Mouse (Mus musculus) hindlimb bud, embryonic 11.5 days (tissue): ENCODE data around the gene Flcn.
"Not testable (repeated sequence)": the region's sequence is repeated elsewhere in the genome, so short reads cannot be mapped to it uniquely, and the experiment has no call there.

Experiments
- DNase-seq: peaks from one replicate; pipeline ENCODE4 v3.0.0-alpha.2; 2012; ENCODE audit warnings: low read depth, low spot score; ENCODE audit errors: extremely low spot score

The Flcn gene

DNA sequence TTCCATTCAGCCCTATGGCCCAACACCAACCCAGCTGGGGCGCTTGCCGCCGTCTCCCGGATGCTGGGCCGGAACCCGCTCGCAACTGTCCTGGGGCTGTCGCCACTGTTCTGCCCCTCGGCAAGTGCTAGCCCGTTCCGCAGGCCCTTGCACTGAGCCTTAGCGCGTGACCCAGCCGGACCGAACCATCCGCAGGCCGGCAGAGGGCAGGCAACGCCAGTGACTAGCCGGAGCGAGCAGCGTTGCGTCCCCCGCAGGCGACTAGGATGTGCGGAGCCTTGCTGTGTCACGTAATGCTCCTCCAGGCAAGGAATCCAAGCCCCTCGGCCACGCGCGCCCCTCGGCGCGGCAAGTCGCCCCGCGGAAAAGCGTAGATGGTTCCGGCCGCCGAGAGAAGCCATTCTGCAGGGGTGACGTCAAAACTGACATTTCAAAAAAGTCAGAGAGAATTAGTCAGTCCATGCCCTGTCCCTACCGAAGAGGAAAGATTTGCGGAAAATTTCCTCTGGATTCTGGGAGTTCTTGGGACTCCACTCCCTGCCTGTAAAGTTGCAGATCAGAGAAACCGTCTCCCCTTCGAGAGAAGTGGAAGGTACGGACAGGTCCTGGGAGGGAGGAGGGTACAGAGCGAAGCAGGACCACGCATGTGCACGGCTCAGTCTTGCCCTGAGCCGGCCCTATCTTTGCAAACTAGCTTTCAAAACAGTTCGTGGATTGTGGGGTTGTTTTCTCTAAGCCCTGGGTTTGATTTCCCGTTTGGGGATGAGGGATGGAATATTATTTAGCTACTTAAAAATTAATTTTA is at the start of gene Flcn:
TSS of gene Flcn (minus strand) at position 347 of the 805 bp plus-strand sequence.
- DNase-seq, result peak; percentile 83

DNA sequence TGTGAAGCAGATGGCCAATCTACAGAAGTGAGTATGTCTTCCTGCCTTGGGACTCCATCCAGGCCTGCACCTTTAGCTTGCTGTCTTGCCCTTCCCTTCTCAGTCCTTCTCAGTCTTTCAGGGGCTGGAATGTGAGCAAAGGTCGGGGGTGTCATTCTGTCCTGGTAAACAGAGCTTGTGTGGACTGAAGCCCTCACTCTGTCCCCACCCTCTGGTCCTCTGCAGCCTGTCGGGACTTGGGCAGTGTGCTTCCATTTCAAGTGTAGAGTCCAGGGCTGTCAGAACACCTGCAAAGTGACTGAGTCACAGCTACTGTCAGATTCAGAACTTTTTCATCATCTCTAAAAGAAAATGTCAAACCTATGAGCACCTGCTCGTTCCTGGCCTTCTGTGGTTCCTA is 43.0 kb upstream of the Flcn start:
- no peak for DNase-seq

DNA sequence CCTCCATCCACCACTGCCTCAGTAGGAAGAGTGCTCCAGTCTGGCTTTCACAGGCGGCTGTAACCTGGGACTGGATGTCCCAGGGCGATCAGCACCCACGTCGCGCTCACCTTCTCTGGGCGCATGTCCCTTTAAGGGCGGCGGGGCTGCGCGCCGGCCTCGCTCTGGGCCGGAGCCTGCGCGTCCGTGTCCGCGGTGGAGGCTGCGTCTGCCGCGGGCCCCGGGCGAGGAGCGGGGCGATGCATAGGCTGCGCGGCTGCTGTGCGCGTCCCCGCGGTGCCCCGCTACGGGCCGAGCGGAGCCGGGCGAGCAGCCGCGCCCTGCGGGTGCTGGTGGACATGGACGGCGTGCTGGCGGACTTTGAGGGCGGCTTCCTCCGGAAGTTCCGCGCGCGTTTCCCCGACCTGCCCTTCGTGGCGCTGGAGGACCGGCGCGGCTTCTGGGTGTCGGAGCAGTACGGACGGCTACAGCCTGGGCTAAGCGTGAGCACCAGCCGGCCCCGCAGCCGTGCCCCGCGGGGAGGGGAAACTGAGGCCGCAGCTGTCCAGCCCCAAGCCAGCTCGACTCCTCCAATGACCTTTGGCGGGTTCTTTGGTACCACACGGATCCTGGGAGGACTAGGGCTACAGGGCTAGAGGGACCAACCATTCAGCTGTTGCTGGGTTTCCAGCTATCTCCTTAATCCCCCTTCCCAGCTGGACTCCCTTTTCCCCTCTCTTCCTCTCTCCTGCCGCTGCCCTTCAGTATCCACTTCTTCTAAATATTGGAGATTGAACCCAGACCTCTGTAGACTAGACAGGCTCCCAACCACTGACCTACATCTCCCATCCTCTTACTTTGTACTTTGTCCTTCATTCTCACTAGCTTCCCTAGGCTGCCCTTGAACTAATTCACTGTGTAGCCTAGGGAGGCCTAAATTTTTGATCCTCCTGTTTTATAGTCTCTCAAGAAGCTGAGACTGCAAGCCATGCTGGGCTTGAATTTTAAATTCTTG is 38.4 kb upstream of the Flcn start:
- DNase-seq, result no peak

DNA sequence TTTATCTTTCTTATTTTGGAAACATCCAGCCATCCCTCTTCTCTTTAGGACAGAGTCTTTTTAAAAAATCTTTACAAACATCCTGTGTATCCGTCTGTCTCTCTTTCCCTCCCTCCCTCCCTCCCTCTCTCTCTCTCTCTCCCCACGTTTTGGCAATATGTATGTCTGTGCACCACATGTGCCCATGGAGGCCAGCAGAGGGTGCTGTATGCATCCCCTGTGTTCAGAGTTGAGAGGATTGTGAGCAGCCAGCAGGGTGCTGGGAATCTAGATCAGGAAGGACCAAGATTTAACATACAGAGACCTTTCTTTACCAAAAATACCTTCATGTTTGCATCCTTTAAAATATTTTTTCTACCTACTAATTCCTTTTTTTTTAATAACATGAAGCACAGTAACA is 37.3 kb upstream of the Flcn start:
- DNase-seq, result no peak

DNA sequence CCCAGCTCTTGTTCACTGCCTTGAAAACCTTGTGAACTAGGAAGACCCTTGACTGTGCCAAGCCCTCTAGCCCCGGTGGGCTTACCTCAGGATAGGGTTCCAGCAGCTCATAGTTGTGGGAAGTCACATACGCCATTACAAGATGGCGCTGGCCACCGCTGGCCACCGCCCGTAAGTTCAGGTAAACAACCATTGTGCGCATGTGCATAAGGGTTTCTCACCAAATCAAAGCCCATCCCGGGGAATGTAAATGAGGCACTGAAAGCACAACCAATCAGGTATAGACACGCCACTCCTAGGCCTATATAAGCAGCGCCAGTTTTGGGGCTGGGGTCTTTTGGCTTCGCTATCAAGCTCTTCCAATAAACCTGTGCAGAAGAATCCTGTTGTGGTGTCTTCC is 36.5 kb upstream of the Flcn start:
- no peak for DNase-seq

DNA sequence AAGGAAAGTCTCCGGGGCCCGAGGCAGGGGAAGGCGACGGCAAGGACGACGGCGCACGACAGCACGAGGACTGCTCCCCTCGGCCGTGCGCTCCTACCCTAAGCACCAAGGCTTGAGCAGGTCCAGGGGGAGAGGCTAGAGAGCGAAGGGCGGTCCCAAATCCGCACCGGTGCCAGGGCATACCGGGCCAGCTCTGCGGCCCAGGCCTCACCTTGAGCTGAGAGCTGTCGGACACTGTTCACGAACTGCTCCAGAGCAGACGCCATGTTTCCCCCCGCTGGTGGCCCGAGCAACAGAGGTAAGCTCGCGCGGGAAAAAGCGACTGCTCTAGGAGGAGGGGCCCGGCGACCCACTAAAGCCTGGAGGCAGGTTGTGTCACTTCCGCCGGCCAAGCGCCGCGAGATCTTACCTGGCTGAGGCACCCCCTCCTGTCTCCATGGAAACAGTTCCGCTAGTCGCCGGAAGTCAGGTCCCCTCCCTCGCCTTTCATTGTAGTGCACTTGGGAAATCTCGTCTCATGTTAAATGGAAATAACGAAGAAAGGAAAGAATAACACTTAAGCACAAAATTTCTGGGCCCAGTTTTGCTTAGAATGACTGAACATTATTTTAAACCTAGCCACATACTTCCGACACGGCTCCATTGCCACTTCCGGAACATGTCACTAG is 29.8 kb upstream of the Flcn start, which contains the start of gene Cops3:
TSS of gene Cops3 (minus strand) at position 380 of the 668 bp plus-strand sequence.
- peak; percentile 91 for DNase-seq

DNA sequence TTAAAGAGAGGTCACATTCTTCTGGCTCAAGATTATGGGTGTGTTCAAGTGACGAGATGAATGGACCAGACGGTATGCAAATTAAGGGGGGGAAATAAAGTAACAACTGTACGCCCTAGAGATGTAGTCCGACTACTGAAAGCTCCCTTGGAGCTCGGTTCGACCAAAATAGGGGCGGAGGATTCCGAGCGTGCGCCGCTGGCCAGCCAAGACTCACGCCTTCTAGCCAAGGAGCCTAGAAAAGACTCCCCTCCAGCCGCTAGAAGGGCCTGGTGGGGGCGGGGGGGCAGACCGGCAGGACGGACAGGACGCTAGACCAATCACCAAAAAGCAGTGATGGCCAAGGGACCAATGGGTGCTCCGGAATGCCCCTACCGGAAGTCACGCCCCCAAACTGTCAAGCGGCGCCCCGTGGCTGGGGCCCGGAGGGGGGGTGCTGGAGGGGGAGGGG is 29.2 kb upstream of the Flcn start, which contains the start of gene Nt5m:
TSS of gene Nt5m (plus strand) at position 440 of the 451 bp plus-strand sequence.
- no peak for DNase-seq

DNA sequence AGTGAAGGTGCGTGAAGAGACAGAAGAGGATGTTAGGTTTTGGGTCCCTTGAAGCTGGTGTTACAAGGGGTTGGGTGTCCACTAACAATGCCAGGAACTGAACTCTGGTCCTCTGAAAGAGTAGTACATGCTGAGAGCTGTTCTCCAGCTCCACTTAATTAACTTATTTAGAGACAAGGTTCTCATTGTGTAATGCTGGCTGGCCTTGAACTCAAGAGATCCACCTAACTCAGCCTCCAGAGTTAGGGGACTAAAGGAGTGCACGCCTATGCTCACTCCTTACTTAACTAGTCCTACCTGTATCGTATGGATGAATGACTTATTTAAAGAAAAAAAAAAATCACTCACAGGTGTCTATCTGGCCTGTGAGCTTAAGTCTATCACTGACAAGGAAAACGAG is 28.6 kb upstream of the Flcn start:
- no peak for DNase-seq

DNA sequence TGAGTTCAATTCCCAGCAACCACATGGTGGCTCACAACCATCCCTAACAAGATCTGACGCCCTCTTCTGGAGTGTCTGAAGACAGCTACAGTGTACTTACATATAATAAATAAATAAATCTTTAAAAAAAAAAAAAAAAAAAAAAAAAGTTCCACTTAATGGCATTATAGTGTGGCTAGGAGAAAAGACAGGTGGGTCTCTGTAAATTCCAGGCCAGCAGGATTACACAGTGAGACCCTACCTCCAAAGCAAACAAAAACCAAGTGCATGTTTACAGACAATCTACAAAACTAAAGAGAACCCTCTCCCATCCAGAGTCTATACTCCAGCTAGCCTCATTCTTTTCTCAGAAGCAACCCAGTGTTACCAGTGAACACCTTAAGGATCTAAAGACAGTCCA is 28.0 kb upstream of the Flcn start:
- not testable (repeated sequence) for DNase-seq

DNA sequence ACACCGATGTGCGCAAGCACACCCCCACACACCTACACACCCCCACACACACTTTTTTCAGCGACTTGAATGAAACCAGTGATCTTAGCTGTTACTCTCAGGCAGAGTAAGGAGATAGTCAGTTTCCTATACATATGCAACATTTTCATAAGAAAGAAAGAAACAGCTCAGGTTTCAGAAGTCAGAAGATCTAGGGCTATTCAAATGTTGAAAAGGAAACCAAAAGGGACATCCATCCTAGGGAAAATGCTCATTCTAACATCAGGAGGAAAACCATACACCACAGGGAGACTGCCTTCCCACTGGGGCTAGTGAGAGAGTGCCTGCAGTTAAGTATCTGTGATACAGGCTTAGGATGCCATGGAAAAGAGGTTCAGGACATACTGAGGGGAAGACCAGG is 11.8 kb upstream of the Flcn start:
- no peak for DNase-seq

DNA sequence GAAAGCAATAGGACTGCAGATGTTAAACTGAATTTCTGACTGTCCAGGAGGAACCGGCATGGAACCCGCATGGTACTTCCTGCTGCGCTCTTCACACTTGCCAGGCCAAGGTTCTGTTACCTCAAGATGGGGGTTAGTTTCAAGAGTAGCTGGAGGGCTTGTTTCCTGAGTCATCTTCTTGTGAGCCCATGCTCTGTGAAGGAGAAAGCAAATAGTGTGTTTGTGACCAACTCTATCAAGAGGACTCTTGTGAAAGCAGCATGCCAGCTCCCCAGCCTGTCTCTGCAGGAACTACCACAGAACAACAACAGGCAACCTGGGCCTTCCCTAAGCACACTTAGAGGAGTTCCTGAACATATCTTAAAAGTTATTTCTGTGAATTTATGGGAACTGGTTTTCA is 8.1 kb upstream of the Flcn start:
- no peak for DNase-seq

DNA sequence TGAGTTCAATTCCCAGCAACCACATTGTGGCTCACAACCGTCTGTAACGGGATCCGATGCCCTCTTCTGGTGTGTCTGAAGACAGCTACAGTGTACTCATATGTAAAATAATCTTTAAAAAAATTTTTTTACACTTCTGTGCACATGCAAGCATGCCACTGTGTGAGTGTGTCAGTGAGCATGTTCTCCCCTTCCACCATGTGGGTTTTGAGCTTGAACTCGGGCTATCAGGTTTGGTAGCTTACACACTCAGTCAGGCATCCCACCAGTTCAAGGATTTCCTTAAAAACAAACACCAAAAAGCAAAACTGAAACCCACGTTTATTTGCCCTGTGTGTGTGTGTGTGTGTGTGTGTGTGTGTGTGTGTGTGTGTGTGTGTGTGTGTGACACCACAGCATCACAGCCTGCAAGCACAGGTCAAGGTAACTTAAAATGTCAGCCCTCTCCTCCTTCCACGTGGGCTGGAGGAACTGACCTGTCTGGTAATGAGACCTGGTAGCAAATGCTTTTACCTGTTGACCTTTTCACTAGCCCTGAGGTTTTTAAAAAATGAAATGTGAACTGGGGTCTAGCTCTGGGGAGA is 5.8 kb upstream of the Flcn start:
- no peak for DNase-seq

DNA sequence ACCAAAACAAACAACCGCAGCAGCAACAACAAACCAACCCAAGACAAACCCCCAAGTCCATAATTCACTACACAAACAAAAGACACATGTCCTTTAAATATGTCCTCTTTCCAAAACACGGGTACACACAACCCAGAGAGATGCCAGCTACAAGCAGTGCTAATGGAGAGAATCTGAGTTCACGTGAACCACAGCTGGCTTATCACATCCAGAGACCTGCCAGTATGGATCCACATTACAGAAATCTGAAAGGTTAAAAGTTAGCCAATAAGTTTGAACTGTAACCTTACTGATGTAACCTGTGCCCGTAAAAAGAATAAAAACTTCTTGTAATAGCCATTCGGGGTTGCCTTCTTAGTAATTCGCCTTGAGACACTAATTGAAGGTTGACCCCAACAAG is 5.1 kb upstream of the Flcn start:
- no peak for DNase-seq

DNA sequence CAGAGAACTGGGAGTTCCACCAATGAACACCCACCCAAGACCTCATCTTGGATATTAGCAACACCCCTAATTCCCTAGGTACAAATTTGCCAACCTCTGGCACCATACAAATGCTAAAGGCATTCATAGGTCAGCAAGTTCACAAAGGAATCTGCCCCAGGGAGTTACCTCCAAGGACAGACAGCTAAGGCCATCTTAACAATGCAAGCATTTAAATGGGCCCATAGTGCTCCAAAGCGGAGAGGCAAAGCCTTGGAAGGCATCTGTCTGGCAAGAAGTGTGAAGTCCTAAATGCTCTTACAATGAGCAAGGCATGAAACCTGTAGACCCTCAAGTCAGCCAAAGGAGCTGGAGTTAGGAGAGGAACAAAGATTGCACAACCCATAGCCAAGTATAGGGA is 4.5 kb upstream of the Flcn start:
- no peak for DNase-seq

DNA sequence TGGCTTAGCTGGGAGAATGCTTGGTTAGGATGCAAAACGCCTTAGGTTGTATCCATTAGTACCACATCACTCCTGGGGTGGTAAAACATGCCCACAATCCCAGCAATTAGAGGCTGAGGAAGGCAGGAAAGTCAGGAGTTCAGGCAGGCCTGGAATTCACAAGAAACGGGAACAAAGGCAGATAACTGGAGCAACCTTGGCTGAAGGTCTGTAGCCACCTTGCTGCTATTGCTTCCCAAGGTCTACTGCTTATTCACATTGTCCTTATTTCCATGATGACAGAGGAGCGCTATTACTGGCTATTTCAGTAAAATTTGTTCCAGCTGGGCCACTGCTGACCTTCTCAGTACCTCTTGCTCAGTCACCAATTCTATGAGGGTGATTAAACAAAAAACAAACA is 3.5 kb upstream of the Flcn start:
- DNase-seq, result no peak

DNA sequence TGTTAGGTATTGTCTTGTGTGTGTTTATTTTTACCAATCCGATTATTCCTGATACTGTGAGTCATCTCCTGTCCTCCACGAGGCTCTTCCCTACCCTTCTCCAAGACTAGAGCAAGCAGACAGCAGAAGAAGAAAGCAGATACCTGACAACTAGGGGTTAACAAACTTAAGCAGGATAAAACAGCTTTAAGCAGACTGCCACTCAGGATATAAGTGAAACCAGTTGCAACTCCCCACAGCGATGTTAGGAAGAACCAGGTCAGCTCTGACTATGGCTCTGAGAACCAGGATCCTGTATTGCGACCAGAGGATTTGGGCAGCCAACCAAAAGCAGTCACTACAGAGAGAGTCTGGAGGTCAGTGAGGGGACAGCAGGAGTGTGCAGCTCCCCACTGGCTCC is 1.4 kb upstream of the Flcn start:
- no peak for DNase-seq

DNA sequence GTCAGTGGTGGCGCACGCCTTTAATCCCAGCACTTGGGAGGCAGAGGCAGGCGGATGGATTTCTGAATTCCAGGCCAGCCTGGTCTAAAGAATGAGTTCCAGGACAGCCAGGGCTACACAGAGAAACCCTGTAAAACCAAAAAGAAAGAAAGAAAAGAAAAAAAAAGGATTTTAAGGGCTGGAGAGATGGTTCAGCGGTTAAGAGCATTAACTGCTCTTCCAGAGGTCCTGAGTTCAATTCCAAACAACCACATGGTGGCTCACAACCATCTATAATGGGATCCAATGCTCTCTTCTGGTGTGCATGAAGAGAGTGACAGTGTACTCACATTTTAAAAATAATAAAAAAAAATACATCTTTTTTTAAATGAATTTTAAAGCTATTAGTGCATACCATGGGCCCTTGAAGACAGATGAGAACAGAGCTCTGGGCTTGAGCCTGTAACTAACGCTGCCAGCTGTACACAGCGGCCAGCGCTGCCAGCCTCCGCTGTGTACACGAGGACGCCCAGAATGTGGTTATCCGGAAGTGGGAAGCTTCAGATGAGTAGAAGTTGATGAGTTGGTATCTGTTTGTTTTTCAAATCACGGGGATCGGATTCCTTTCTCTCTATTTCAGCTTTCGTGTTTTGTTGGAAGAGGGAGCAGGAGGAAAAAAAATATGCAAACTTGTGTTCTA is 803 bp upstream of the Flcn start:
- no peak for DNase-seq

DNA sequence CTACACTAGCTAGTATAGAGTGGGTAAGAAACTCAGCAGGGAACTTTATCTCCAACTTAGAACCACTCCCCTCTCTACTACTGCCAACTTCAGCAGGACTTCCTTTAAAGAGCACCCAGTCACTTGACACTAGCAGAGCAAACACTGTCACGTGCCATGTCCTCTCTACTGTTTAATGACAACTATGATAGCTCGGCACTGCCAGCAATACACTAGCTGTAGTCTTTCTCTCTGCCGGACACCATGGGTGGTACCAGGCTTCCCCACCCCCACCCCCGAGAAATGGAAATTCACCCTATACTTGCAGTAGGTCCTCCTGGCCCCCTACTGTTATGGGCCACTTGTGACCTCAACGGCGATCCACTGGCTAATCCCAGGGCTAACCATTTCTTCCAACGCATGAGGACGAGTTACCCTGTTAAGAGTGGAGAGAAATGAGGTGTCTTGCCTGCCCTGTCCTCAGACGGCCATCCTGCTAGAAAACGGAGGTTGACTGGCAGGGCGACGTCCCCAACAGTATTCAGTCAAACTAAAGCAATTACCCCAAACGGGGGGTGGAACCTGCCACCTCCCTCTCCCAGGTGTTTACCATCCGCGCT is 646 bp downstream of the Flcn start:
- DNase-seq, result no peak

DNA sequence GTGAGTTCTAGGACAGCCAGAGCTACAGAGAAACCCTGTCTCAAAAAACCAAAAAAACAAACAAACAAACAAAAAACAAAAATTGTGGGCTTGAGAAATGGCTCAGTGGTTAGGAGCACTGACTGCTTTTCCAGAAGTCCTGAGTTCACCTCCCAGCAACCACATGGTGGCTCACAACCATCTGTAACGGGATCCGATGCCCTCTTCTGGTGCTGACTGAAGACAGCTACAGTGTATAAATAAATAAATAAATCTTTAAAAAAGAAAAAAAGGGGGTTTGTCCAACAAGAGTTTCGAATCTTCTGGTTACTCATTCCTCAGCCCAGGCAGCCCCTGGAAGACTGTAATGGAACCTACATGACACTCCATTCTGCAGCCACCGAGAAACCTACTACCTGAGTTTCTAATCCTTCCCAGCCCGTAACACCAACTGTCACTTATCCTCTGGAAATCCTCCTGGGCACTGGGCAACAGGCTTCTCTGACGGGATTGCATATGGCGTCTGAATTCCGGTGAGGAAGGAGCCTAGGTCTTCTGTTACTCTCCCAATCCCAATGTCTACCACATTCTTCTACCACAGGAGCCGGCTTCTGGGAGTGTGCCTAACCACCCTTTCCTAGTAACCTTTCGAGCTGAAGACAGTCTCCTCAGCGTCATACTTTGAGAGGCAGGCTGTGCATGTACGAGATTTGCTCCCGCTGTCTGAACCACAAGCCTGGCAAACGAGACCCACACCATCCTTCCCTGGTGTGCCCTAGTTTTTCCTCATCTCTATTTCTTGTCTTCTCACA is 1.5 kb downstream of the Flcn start:
- DNase-seq, result no peak
